Mouse (Mus musculus): ENCODE data around the gene Man2a2.

DNA sequence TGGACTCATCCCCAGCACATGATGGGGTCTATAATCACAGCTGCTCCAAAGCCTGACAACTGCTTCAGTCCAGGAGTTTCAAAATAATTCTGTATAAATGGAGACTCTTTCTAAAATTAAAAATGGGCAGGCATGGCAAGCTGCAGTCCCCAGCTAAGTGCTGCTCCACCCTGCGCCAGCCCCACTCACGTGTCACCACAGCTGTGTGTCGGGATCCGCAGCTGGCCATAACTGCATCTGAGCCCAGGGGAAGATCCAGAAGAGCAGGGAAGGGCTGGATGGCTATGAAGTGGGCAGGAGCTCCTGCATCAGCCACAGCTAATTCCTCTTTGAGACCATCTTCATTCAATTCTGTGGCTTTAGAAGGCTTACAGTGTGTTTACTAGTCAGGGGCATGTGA is 52.5 kb downstream of the Man2a2 start:
- TF ChIP-seq CTCF (IDR thresholded peaks at IDR 0.05; ENCODE audit: extremely low read depth, insufficient read depth, low read length), result no peak
- no peak for TF ChIP-seq POLR2A (IDR thresholded peaks at IDR 0.05; ENCODE audit: extremely low read depth, insufficient read depth, low read length)

Data from cortical plate, adult 2 months (tissue).